Mouse (Mus musculus) C2C12 (cell line): ENCODE data around the gene Lypd6. TPM values are rescaled to one million over a fixed set of nuclear protein-coding genes. Genes with fewer than 3 reads are reported as not detected.

Experiments used
- H3K27me3 ChIP-seq: one replicate; pipeline ENCODE4 v1.6.1; 2011; ENCODE audit not compliant: control insufficient read depth, insufficient read depth, insufficient read length
- H3K36me3 ChIP-seq: one replicate; pipeline ENCODE4 v1.6.1; 2011; ENCODE audit not compliant: control insufficient read depth, insufficient read depth
- H3K4me3 ChIP-seq: one replicate; pipeline ENCODE4 v1.5.1; 2011; ENCODE audit warnings: mild to moderate bottlenecking, control low read depth; ENCODE audit not compliant: poor library complexity, insufficient read depth, severe bottlenecking
- H3K79me2 ChIP-seq: one replicate; pipeline ENCODE4 v1.6.1; 2011; ENCODE audit not compliant: control insufficient read depth, insufficient read depth
- H3K79me3 ChIP-seq: one replicate; pipeline ENCODE4 v1.6.1; 2011; ENCODE audit warnings: low read depth, control low read depth
- H3ac ChIP-seq: one replicate; pipeline ENCODE3; 2011; ENCODE audit warnings: low read depth; ENCODE audit not compliant: control insufficient read depth, insufficient read length
- CEBPB ChIP-seq: IDR thresholded peaks from one replicate; pipeline ENCODE4 v1.6.1; 2011; ENCODE audit warnings: low read depth, mild to moderate bottlenecking, control low read depth, moderate library complexity
- CTCF ChIP-seq: IDR thresholded peaks from one replicate; pipeline ENCODE4 v1.5.1; 2011; ENCODE audit not compliant: control insufficient read depth, insufficient read depth, insufficient read length
- FOSL1 ChIP-seq: IDR thresholded peaks from one replicate; pipeline ENCODE4 v1.8.0; 2011; ENCODE audit warnings: mild to moderate bottlenecking, low read length; ENCODE audit not compliant: poor library complexity, insufficient read depth, severe bottlenecking
- MAX ChIP-seq: IDR thresholded peaks from one replicate; pipeline ENCODE4 v1.6.1; 2011; ENCODE audit warnings: mild to moderate bottlenecking, control low read depth
- MYOD1 ChIP-seq: IDR thresholded peaks from one replicate; pipeline ENCODE4 v1.6.1; 2011; ENCODE audit warnings: low read depth; ENCODE audit not compliant: control insufficient read depth, insufficient read length
- MYOG ChIP-seq: IDR thresholded peaks from one replicate; pipeline ENCODE4 v1.6.1; 2011; ENCODE audit not compliant: control insufficient read depth, insufficient read length; ENCODE audit errors: extremely low read depth
- USF1 ChIP-seq: IDR thresholded peaks from one replicate; pipeline ENCODE4 v1.6.1; 2011; ENCODE audit warnings: low read depth, mild to moderate bottlenecking, control low read depth, moderate library complexity
- polyA plus RNA-seq: library from polyadenylated mRNA; unstranded; fragments of >200 nt; fragmentation: generic; extraction: Trizol; gene quantifications from one replicate; pipeline ENCODE4 v1.2.1, GENCODE M21; 2012; ENCODE audit warnings: missing spikeins

Gene Lypd6
- polyA plus RNA-seq, 1 experiment: 0.55 TPM

GRCm38 (mm10) chr2:50103850-50104503 is 37.7 kb downstream of the Lypd6 start:
- Histone ChIP-seq H3K4me3 (no peak overlapping the region), H3K79me3 (no peaks in the 10 kb centered on the region), H3K27me3 (no peaks in the 10 kb centered on the region), H3K79me2 (no peaks in the 10 kb centered on the region), H3K36me3 (no peaks in the 10 kb centered on the region), H3ac (no peak overlapping the region)
- TF ChIP-seq MAX: peak; percentile 39
- no peak for TF ChIP-seq MYOD1
- TF ChIP-seq CEBPB: peak; percentile 25
- TF ChIP-seq USF1: no peak
- TF ChIP-seq FOSL1: no peak
- TF ChIP-seq CTCF: no peak
- TF ChIP-seq MYOG: no peak

- Histone ChIP-seq H3K27me3 (no peaks in the 10 kb centered on the region), H3K36me3 (no peaks in the 10 kb centered on the region), H3K79me2 (no peaks in the 10 kb centered on the region), H3K4me3 (no peak overlapping the region), H3K79me3 (no peaks in the 10 kb centered on the region), H3ac (no peak overlapping the region)
- TF ChIP-seq FOSL1: no peak
- TF ChIP-seq MAX: no peak
- peak; percentile 71 for TF ChIP-seq MYOD1
- TF ChIP-seq CTCF: no peak
Measured at GRCm38 (mm10) chr2:50105590-50105989, 39.4 kb downstream of the Lypd6 start.

- Histone ChIP-seq H3K4me3 (no peak overlapping the region), H3K79me2 (no peaks in the 10 kb centered on the region)
- TF ChIP-seq FOSL1 (peak; percentile 16), MAX (no peak), MYOD1 (peak; percentile 80), USF1 (no peak), MYOG (no peak), CEBPB (no peak), CTCF (no peak)
Measured at GRCm38 (mm10) chr2:50105992-50106391, 39.8 kb downstream of the Lypd6 start.

GRCm38 (mm10) chr2:50106879-50107278 is 40.6 kb downstream of the Lypd6 start:
- no peaks in the 10 kb centered on the region for H3K79me2 ChIP-seq
- TF ChIP-seq MAX (no peak), MYOD1 (peak; percentile 85), CTCF (no peak), MYOG (no peak), FOSL1 (peak; percentile 91), CEBPB (no peak), USF1 (no peak)
- peak overlapping the region; percentile 14 for H3ac ChIP-seq
- H3K4me3 ChIP-seq: no peak overlapping the region
- H3K27me3 ChIP-seq: no peaks in the 10 kb centered on the region
- H3K36me3 ChIP-seq: no peaks in the 10 kb centered on the region
- no peaks in the 10 kb centered on the region for H3K79me3 ChIP-seq

More at GRCm38 (mm10) chr2:50105992-50106391, 39.8 kb downstream of the Lypd6 start:
- H3K79me3 ChIP-seq: no peaks in the 10 kb centered on the region
- H3K27me3 ChIP-seq: no peaks in the 10 kb centered on the region
- H3ac ChIP-seq: no peak overlapping the region
- no peaks in the 10 kb centered on the region for H3K36me3 ChIP-seq

GRCm38 (mm10) chr2:50110167-50110566 is 43.9 kb downstream of the Lypd6 start:
- H3K27me3 ChIP-seq: no peaks in the 10 kb centered on the region
- H3K36me3 ChIP-seq: no peaks in the 10 kb centered on the region
- H3K79me3 ChIP-seq: no peaks in the 10 kb centered on the region
- H3K4me3 ChIP-seq: no peak overlapping the region
- H3K79me2 ChIP-seq: no peaks in the 10 kb centered on the region
- no peak overlapping the region for H3ac ChIP-seq
- no peak for TF ChIP-seq FOSL1
- no peak for TF ChIP-seq CTCF
- TF ChIP-seq MAX: no peak
- no peak for TF ChIP-seq MYOD1
- no peak for TF ChIP-seq USF1
- no peak for TF ChIP-seq MYOG
- no peak for TF ChIP-seq CEBPB

GRCm38 (mm10) chr2:50111169-50111568 is 44.9 kb downstream of the Lypd6 start:
- no peaks in the 10 kb centered on the region for H3K27me3 ChIP-seq
- no peak overlapping the region for H3K4me3 ChIP-seq
- TF ChIP-seq MYOD1: no peak
- no peak for TF ChIP-seq MAX
- TF ChIP-seq CTCF: no peak
- TF ChIP-seq USF1: no peak
- no peak for TF ChIP-seq MYOG
- no peak for TF ChIP-seq CEBPB
- no peak for TF ChIP-seq FOSL1
- no peaks in the 10 kb centered on the region for H3K36me3 ChIP-seq
- H3K79me3 ChIP-seq: no peaks in the 10 kb centered on the region
- no peaks in the 10 kb centered on the region for H3K79me2 ChIP-seq
- H3ac ChIP-seq: no peak overlapping the region
